Mouse (Mus musculus) cerebellum, adult 11 months (tissue): ENCODE results near the gene Gmppb.

Experiments
- DNase-seq: peaks from one replicate; pipeline ENCODE4 v3.0.0; 2022

The Gmppb gene

DNA sequence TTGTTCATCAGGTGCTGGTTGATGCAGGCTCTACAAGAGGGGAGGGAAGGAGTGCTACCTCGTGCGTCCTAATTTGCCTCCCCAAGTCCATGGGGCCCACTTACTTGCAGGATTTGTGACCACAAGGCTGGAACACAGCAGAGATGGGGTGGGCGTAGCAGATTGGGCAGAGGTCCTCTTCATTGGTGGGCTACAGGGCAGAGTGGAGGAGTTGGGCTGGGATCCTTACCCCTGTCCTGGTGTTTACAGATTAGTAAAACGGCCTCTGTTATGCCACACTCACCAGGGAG, 2.8 kb downstream of the Gmppb start:
- DNase-seq, result peak; percentile 23

GRCm38 (mm10) chr9:108052411-108052810, 3.4 kb downstream of the Gmppb start:
- DNase-seq, result no peak

DNA sequence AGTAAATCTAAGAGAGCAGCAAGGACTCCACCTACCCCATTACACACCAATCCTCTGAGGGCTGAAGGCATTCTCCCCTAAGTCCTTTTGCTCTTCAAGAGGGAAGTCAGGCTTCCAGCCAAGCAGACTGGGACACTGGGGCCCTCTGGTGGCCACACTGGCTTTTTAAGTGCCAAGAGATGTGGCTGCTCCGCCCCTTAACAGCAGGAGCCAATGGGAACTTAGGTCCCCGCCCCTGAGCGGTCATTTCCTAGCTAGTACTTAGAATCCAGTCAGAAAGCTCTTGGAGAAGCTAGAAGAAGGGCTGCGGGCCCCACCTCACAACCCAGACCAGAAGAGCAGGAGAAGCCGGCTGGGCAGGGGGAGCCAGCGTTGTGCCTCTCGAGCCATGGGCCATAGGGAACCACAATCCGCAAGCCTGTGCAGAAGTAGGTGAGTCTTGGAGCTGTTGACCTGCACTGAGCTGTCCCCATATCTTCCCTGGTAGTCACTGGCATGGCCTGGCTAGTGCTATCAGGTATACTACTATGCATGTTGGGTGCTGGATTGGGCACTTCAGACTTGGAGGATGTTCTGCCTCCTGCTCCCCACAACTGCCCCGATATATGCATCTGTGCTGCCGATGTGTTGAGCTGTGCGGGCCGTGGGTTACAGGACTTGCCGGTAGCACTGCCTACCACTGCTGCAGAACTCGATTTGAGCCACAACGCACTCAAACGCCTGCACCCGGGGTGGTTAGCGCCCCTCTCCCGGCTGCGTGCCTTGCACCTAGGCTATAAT, 4.0 kb downstream of the Gmppb start, which contains the start of gene Amigo3:
Amigo3 (plus strand) TSS at position 275 of the 780 bp plus-strand sequence.
- DNase-seq, result peak; percentile 93

GRCm38 (mm10) chr9:108053665-108054225, 4.7 kb downstream of the Gmppb start:
- DNase-seq, result peak; percentile 34

GRCm38 (mm10) chr9:108054331-108055040, 5.4 kb downstream of the Gmppb start:
- peak; percentile 17 for DNase-seq

GRCm38 (mm10) chr9:108055061-108055460, 6.0 kb downstream of the Gmppb start:
- no peak for DNase-seq

DNA sequence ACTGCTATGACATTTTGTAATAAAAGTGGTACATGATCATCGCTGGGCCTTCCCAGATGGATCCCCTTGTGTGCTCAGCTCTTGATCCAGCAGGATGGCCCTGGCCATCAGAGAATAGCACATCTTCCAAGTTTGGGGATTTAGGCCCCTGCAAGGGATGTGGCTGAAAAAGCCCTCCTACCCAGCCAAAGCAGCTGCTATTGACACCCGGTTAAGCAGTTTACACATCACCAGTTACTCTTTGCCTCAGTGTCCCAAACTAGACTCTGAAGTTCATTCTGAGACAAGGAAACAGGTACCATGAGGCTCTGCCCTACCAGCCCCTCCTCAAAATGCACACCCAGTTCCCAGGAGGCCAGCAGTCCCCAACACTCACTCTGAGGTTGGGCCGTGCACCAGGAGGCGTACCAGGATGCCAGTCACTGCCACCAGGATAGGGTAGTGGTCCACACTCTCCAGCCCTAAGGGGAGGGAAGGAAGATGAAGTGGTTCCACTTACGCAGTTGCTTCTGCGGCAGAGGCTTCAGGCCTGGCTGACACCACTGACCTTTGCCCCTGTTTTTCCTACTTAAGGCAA, 6.7 kb downstream of the Gmppb start:
- DNase-seq, result no peak

- DNase-seq, result peak; percentile 10
Observed at GRCm38 (mm10) chr9:108056361-108057261, 7.6 kb downstream of the Gmppb start.

- DNase-seq, result no peak
Observed at GRCm38 (mm10) chr9:108057262-108057562, 8.2 kb downstream of the Gmppb start.

DNA sequence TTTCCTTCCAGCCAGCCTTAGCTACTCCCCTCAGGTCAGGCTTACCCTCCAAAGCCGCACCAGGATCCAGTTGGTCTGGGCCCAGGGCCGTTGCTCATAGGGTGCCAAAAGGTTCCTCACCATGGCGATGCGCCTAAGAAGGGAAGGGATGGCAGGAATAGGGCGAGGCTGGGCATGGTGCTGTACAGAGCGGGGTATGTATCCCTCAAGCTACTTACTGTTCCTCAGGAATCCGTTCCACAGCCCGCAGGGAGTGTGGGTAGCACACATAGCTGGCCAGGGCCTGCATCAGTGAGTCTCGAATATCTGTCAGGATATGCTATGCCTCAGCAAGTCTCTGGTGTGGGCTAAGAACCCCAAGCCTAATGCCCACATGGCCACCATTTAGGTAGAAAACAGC, 9.2 kb downstream of the Gmppb start:
- DNase-seq, result peak; percentile 16

DNA sequence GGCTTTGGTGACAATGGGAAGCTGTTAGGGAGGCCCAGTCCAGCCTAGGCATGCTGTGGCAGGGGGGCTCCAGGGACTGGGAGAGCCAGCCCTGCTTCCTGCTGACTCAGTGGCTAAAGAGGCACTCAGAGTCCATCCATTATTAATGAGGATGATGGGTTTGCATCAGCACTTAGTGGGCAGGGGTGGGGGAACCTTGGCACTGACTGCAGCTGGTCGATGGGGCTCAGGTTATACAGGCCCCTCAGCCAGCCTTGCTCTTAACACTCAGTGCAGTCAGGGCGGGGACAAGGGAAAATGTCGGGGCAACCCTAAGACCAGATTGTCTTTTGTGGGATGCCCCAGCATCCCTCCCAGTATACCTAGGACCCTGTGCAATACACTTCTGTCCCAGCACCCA, 13.1 kb downstream of the Gmppb start:
- no peak for DNase-seq

DNA sequence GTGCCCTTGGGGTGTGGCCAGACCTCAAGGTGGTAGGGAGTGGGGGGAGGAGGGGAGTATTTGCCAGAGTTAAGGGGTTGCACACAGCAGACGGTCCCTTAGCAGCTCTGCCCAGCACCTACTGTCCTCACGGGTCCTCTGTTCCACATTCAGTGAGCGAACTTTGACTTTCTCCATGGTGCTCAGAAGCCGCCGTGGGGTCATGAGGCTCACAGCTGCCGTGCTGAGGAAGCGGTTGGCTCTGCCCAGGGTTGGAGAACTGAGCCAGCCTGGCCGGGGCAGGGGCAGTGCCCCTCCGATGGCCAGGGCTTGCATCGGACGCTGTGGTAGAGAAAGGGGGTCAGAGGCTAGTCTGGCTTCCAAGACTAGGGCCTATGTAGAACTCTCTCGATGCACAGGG, 14.3 kb downstream of the Gmppb start:
- no peak for DNase-seq

- DNase-seq, result peak; percentile 78
Observed at GRCm38 (mm10) chr9:108065491-108066011, 16.5 kb downstream of the Gmppb start.

DNA sequence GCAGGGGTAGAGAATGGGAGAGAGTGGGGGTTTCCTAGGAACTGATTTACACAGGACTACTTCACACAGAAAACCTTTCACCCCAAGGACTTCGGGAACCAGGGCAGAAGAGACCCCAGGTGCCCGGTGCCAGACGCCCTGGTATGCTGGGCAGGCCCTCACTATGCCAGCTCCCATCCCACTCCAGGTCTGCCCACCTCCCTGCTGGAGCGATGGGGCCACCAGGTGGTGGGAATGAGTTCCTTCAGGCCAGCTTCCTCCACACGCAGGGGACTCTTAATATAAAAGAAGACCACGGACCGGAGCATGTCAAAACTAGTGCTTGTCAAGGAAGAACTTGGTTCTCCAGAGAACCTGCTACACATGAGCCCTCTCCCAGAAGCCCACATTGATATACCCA, 18.2 kb downstream of the Gmppb start:
- DNase-seq, result no peak

- peak; percentile 87 for DNase-seq
Observed at GRCm38 (mm10) chr9:108067900-108068299, 18.9 kb downstream of the Gmppb start.

GRCm38 (mm10) chr9:108069007-108069406, 20.0 kb downstream of the Gmppb start:
- DNase-seq, result no peak

DNA sequence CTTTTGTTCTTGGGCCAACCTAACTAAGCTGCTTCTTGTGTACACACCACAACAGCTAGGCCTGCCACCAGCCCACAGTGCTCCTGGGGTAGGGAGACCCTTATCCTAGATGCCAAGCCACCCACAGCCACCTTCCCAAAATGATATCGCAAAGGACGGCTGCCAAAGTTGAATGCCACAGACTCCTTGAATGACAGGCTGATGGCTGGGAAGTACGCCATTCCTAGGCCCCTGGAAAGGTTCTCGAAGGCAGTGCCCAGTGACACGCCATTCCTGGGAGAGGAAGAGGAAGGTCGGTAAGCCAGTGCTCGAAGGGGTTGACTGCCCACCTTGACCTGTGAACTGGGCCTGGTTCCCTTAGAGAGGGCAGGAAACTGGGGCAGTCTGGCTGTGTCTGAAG, 20.5 kb downstream of the Gmppb start:
- DNase-seq, result no peak

DNA sequence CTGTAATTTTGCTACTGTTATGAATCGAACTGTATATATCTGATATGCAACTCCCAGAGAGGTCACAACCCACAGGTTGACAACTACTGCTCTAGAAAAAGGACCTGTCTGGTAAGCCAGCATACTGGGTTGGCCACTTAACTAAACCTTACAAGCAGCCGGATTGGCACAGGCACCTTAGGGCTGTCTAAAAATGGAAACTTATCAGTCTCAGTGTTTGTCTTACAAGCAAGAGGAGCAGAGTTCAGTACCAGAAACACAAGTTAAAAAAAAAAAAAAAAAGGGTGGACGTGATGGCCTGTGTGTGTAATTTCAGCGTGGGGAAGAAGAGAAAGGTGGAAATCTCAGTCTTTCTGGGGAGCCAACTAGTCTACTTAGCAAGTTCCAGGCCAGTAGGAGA, 22.8 kb downstream of the Gmppb start:
- DNase-seq, result no peak

GRCm38 (mm10) chr9:108072481-108072924, 23.5 kb downstream of the Gmppb start:
- no peak for DNase-seq

DNA sequence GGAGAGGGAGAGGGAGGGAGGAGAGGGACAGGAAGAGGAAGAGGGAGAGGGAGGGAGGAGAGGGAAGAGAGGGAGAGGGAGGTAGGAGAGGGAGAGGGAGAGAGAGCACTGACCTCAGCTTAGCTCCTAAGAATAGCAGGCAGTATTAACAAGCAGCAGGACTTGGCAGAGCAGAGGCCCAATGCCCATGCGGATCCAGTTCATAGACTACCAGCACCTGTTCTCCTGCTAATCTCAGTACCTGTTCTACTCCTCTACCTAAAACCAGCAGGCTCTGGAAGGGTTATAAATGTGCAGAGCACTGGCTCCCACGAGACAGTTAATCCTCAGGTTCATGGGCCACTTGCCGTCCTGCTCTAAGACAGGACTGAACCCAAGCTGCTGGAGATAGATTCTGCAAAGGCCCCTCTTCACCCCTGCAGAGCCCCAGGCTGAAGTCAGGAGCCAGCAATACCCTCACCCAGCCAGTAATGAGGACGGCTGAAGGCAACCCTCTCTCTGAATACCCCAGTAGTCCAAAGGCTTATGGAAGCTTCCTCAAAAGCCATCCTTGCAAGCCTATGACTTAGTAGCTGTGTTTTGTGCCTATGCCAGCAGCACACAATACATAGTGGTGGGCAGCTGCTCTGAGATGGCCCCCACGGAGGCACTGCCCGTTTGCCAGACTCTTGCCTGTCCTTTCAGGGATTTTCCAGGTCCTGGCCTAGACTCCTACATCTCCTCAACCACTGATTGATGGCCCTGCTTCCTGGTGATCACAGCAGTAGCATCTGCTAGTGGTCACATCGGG, 24.3 kb downstream of the Gmppb start:
- DNase-seq, result peak; percentile 85

- DNase-seq, result no peak
Observed at GRCm38 (mm10) chr9:108080168-108080567, 31.1 kb downstream of the Gmppb start, which contains the start of gene Mst1. Mst1 (plus strand) TSS chr9:108080436.

GRCm38 (mm10) chr9:108082549-108082948, 33.5 kb downstream of the Gmppb start:
- no peak for DNase-seq
